15 mouse cellular contexts compared by ENCODE assay signal in the genomic region with DNA sequence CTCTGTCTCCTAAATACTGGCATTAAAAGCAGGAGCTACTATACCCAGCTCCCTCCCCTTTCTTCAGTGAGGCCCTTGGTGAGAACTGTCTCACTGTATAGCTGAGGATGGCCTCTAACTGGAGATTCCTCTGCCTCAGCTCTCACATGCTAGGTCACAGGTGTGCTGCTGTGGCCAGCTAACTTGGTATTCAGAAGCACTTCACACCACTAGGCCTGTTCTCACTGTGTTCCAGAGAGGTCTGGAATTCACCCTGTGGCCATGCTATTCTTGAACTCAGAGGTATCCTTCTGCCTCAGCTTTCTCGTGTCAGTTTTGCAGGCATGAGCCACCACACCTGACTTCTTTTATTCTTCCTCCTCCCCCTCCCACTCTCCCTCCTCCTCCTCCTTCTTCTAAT. TPM values are rescaled to one million over a fixed set of nuclear protein-coding genes. Genes with fewer than 3 reads are reported as not detected.
A peak's percentile ranks its signal among the peaks of the same experiment; 100 is the strongest.
DNase-seq lines count a peak whose midpoint lies in the region; ATAC-seq and TF ChIP-seq lines count a peak whose summit lies in the region.
"Had no signal": no experiment of that assay in that cellular context is flagged by ENCODE, and none has a peak within 500 bp of the region (broad histone marks: within the 10 kb centered on the region; RNA-seq: fewer than 3 reads in every experiment).

No protein-coding gene starts in this region.

- TF ChIP-seq EP300 in stomach, postnatal 0 days (optimal IDR thresholded peaks at IDR 0.05): no peak

- H3K4me1 ChIP-seq in erythroblast, embryonic 14.5 days (ENCODE audit: control insufficient read depth): peaks cover 5% of the 10 kb centered on the region
- H3K4me1 ChIP-seq in kidney, adult 2 months (ENCODE audit: control insufficient read depth, insufficient read depth, low read length): peaks cover 20% of the 10 kb centered on the region
- H3K4me1 ChIP-seq in stomach, postnatal 0 days (replicated peaks; ENCODE audit: control insufficient read depth, insufficient read depth): no peaks in the 10 kb centered on the region; the same call in 1 of the 2 replicates

- peak overlapping the region; percentile 47 for H3K4me2 ChIP-seq in stomach, postnatal 0 days (replicated peaks; ENCODE audit: low read depth)
- H3K4me2 ChIP-seq: embryonic facial prominence, embryonic 15.5 days had no signal

- H3K27me3 ChIP-seq in erythroblast, embryonic 14.5 days (ENCODE audit: control insufficient read depth): no peaks in the 10 kb centered on the region
- no peaks in the 10 kb centered on the region for H3K27me3 ChIP-seq in kidney, adult 2 months (replicated peaks; ENCODE audit: control insufficient read depth, insufficient read depth, low read length)
- no peaks in the 10 kb centered on the region for H3K27me3 ChIP-seq in stomach, postnatal 0 days (ENCODE audit: control insufficient read depth, insufficient read depth, low read length)
- H3K27me3 ChIP-seq: embryonic facial prominence, embryonic 15.5 days had no signal

- H3K27ac ChIP-seq in kidney, adult 2 months (ENCODE audit: insufficient read depth, low read depth, low read length): peak overlapping the region; percentile 27; the same call in 1 of the 2 replicates
- no peak overlapping the region for H3K27ac ChIP-seq in stomach, postnatal 0 days (replicated peaks)
- H3K27ac ChIP-seq: embryonic facial prominence, embryonic 15.5 days had no signal

- DNase-seq in kidney, adult 2 months: no peak
- no peak for DNase-seq in kidney, adult 18-20 months
- peak; percentile 8 for DNase-seq in thymus, postnatal 4 days
- DNase-seq in thymus, postnatal 25 days: no peak
- no peak for DNase-seq in stomach, postnatal 0 days (ENCODE audit: low spot score)
- no peak for DNase-seq in spleen, postnatal 10 days (ENCODE audit: low spot score in 2 of 2)
- DNase-seq: cerebellum, adult 9-11 months; heart, postnatal 4 days; lung, postnatal 4 days; retina, postnatal 1 day had no signal

- peak overlapping the region; percentile 60 for H3K4me3 ChIP-seq in erythroblast, embryonic 14.5 days (replicated peaks)
- peak overlapping the region; percentile 98 for H3K4me3 ChIP-seq in kidney, adult 2 months (ENCODE audit: insufficient read depth, low read depth, low read length)
- peak overlapping the region; percentile 40 for H3K4me3 ChIP-seq in stomach, postnatal 0 days (ENCODE audit: low read depth, low read length)
- H3K4me3 ChIP-seq: embryonic facial prominence, embryonic 15.5 days had no signal

- ATAC-seq in erythroblast, adult 5-6 weeks (replicated peaks; ENCODE audit: low FRiP score, poor library complexity, severe bottlenecking): no peak
- ATAC-seq in stomach, postnatal 0 days (ENCODE audit: low FRiP score, low TSS enrichment): no peak

- no peaks in the 10 kb centered on the region for H3K9me3 ChIP-seq in erythroblast, embryonic 14.5 days (ENCODE audit: control insufficient read depth, low read length)
- no peaks in the 10 kb centered on the region for H3K9me3 ChIP-seq in stomach, postnatal 0 days (ENCODE audit: control insufficient read depth, low read length)
- H3K9me3 ChIP-seq: embryonic facial prominence, embryonic 15.5 days had no signal

- no peak for TF ChIP-seq POLR2A in kidney, adult 2 months (IDR thresholded peaks at IDR 0.05; ENCODE audit: low read depth, low read length)

- H3K36me3 ChIP-seq in erythroblast, embryonic 14.5 days (ENCODE audit: control insufficient read depth): no peaks in the 10 kb centered on the region; the same call in 1 of the 2 replicates
- H3K36me3 ChIP-seq in kidney, adult 2 months (ENCODE audit: control insufficient read depth, insufficient read depth, low read length): peaks cover 17% of the 10 kb centered on the region
- H3K36me3 ChIP-seq in stomach, postnatal 0 days (ENCODE audit: control insufficient read depth, insufficient read depth, low read length): no peaks in the 10 kb centered on the region

- H3K9ac ChIP-seq in stomach, postnatal 0 days (ENCODE audit: low read length): no peak overlapping the region
- H3K9ac ChIP-seq: embryonic facial prominence, embryonic 15.5 days had no signal

- TF ChIP-seq CTCF in kidney, adult 2 months (conservative IDR thresholded peaks at IDR 0.05; ENCODE audit: insufficient read depth, insufficient read length, low read depth, low read length): no peak
- TF ChIP-seq CTCF in stomach, postnatal 0 days (IDR thresholded peaks at IDR 0.05; ENCODE audit: low read depth): no peak

- 47% methylated on average over 1 of the region's 1 CpGs for WGBS in kidney, adult 2 months
- 73% methylated on average over 1 of the region's 1 CpGs for WGBS in stomach, postnatal 0 days

RNA-seq across cellular contexts. Expression of gene Selenop, which starts 4.8 kb away (rescaled TPM):
- polyA plus RNA-seq in erythroblast, embryonic 14.5 days (2012): 0.26 and 0.56 TPM in 2 replicates
- total RNA-seq in erythroblast, adult 5-6 weeks (2015; ENCODE audit: low replicate concordance): 201 and 232 TPM in 2 replicates
- total RNA-seq in erythroblast, adult 5-6 weeks (2017; ENCODE audit: low replicate concordance): 89.9 and 99.8 TPM in 2 replicates
- polyA plus RNA-seq in kidney, adult 2 months (2012; rRNA removed): 451 and 505 TPM in 2 replicates
- polyA plus RNA-seq in stomach, postnatal 0 days (2015; fragmentation: Nextera tagmentation; extraction: Ambion mirVana): 512 and 595 TPM in 2 replicates

RNA-seq across cellular contexts. Expression of gene Ccdc152, which starts 30.1 kb away (rescaled TPM):
- polyA plus RNA-seq in erythroblast, embryonic 14.5 days (2012): not detected in 2 replicates
- total RNA-seq in erythroblast, adult 5-6 weeks (2015; ENCODE audit: low replicate concordance): not detected in 2 replicates
- total RNA-seq in erythroblast, adult 5-6 weeks (2017; ENCODE audit: low replicate concordance): 3.2 TPM in 1 of 2 replicates, not detected in the other
- 1.0 and 1.3 TPM in 2 replicates for polyA plus RNA-seq in kidney, adult 2 months (2012; rRNA removed)
- 0.79 and 0.82 TPM in 2 replicates for polyA plus RNA-seq in stomach, postnatal 0 days (2015; fragmentation: Nextera tagmentation; extraction: Ambion mirVana)
- total RNA-seq: layer of hippocampus, adult 8-10 months; left cerebral cortex, postnatal 25 days had no signal
- polyA plus RNA-seq: embryonic facial prominence, embryonic 15.5 days had no signal

Comparison
In these comparisons a context has a peak if more than half of its experiments do, and no peak if none do; other contexts are left out.
1. H3K4me3 ChIP-seq: peak in every context shown above with its lines; median percentile 98 in kidney, adult 2 months; 60 in erythroblast, embryonic 14.5 days; 40 in stomach, postnatal 0 days.
2. RNA of gene Selenop, which starts 4.8 kb away (polyA plus RNA-seq): 512 to 595 TPM in stomach, postnatal 0 days and 451 to 505 TPM in kidney, adult 2 months; 0.26 to 0.56 TPM in erythroblast, embryonic 14.5 days; every median in the first group is over 100 times any median in the second.